Mouse (Mus musculus) liver, postnatal 0 days (tissue): Measurements from ENCODE around the gene Cbr2. TPM values are rescaled to one million over a fixed set of nuclear protein-coding genes. Genes with fewer than 3 reads are reported as not detected.

Experiments
- ATAC-seq: fragments of 200-750 bp; cut with Nextera tagmentation; 2 replicates; pipeline ENCODE4 v1.8.0; 2017; ENCODE audit warnings: mild to moderate bottlenecking, moderate library complexity
- DNase-seq: peaks from one replicate; pipeline ENCODE4 v3.0.0-alpha.2; 2016
- H3K27ac ChIP-seq: fragments of 300-500 bp; sonication (generic); 2 replicates; pipeline ENCODE4 v1.5.1; 2014; ENCODE audit warnings: antibody characterized with exemption, moderate library complexity, mild to moderate bottlenecking, low read depth
- H3K27me3 ChIP-seq: fragments of 300-500 bp; sonication (generic); 2 replicates; pipeline ENCODE4 v1.6.1; 2014; ENCODE audit warnings: low read length, control low read depth, mixed read lengths; ENCODE audit not compliant: insufficient read depth
- H3K36me3 ChIP-seq: fragments of 300-500 bp; sonication (generic); replicated peaks from 2 replicates; pipeline ENCODE4 v1.6.1; 2014; ENCODE audit warnings: mild to moderate bottlenecking, control low read depth, low read length, moderate library complexity, mixed read lengths; ENCODE audit not compliant: insufficient read depth
- H3K4me1 ChIP-seq: fragments of 300-500 bp; sonication (generic); 2 replicates; pipeline ENCODE4 v1.6.1; 2014; ENCODE audit warnings: antibody characterized with exemption, mild to moderate bottlenecking, control low read depth; ENCODE audit not compliant: insufficient read depth
- H3K4me2 ChIP-seq: fragments of 300-500 bp; sonication (generic); 2 replicates; pipeline ENCODE4 v1.6.1; 2014; ENCODE audit warnings: low read depth, mild to moderate bottlenecking, low read length, moderate library complexity, mixed read lengths
- H3K4me3 ChIP-seq: fragments of 300-500 bp; sonication (generic); 2 replicates; pipeline ENCODE4 v1.5.1; 2014; ENCODE audit warnings: low read depth, low read length
- H3K9ac ChIP-seq: fragments of 300-500 bp; sonication (generic); replicated peaks from 2 replicates; pipeline ENCODE4 v1.6.1; 2014; ENCODE audit warnings: mild to moderate bottlenecking, moderate library complexity
- H3K9me3 ChIP-seq: fragments of 300-500 bp; sonication (generic); 2 replicates; pipeline ENCODE4 v1.6.1; 2016; ENCODE audit warnings: mild to moderate bottlenecking, control low read depth, low read length, mixed read lengths
- CTCF ChIP-seq: sonication (generic); IDR thresholded peaks from 2 replicates; pipeline ENCODE4 v1.5.1; 2016; ENCODE audit warnings: antibody characterized with exemption, low read depth
- EP300 ChIP-seq: IDR thresholded peaks from 2 replicates; pipeline ENCODE4 v1.6.1; 2016; ENCODE audit warnings: antibody characterized with exemption, low read depth, mild to moderate bottlenecking
- WGBS: fragments of 180-500 bp; shearing (Covaris S2); extraction: QIAGEN DNeasy Blood & Tissue Kit; methylation state at CpG from one replicate; pipeline ENCODE4 v1.1.7; 2014; ENCODE audit not compliant: insufficient replicate concordance; 5-methylcytosine and 5-hydroxymethylcytosine counted together
- polyA plus RNA-seq: library from polyadenylated mRNA; unstranded; fragments of >200 nt; fragmentation: Nextera tagmentation; extraction: Ambion mirVana; gene quantifications from 2 replicates; pipeline ENCODE4 v1.2.1, GENCODE M21; 2015

The Cbr2 gene
- polyA plus RNA-seq, 1 experiment from 2014 or later = 0.26 TPM

DNA sequence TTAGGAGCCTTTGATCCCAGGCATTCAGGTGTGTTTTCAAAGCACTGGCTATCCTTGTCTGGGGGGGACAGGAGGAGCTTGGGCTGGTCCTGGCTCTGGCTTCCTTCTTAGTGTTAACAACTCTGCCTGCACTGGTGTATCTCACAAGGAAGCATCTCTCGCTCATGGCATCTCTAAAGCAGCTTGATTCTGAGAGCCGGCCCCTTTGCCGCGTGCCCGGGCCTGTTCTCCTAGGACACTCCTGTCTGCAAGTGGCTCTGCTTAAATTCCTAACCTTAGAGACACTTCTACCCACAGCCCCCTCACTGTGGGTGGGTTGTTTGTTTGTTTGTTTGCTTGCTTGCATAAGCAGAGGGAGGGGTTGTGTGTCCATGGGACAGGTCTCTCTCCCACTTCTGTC is 23.9 kb downstream of the Cbr2 start:
- no peak overlapping the region for H3K9ac ChIP-seq
- H3K27ac ChIP-seq = no peak overlapping the region
- no peak for TF ChIP-seq EP300
- TF ChIP-seq CTCF = no peak
- H3K4me1 ChIP-seq = peaks cover 2% of the 10 kb centered on the region
- H3K4me3 ChIP-seq = no peak overlapping the region
- H3K4me2 ChIP-seq = no peak overlapping the region
- DNase-seq (no peak), ATAC-seq (no peak)
- peaks cover 14% of the 10 kb centered on the region; the same call in 1 of the 2 replicates for H3K36me3 ChIP-seq
- H3K27me3 ChIP-seq = no peaks in the 10 kb centered on the region
- no peaks in the 10 kb centered on the region for H3K9me3 ChIP-seq
- 69% methylated on average over 5 of the region's 5 CpGs for WGBS

DNA sequence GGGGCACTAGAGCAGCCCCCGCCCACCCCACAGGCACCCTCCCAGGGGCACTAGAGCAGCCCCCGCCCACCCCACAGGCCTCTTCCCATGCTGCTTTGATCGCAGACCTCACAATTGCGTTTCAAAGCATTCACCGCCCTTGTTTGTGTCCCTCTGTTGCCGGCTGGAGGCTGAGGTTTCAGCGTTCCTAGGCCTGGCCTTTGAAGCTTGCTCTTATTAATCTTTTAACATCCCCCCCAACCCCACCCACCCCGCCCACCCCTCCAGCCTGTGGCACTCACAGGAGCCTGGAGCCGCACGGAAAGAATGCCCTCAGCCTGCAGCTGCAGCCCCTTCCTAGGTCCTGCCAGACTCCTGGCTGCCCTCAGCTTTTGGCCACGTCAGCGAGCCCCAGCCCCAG is 24.7 kb downstream of the Cbr2 start:
- WGBS = 69% methylated on average over 11 of the region's 12 CpGs
- Histone ChIP-seq H3K9me3 (no peaks in the 10 kb centered on the region), H3K27me3 (no peaks in the 10 kb centered on the region), H3K36me3 (peaks cover 16% of the 10 kb centered on the region; the same call in 1 of the 2 replicates), H3K4me3 (no peak overlapping the region), H3K9ac (no peak overlapping the region), H3K27ac (no peak overlapping the region), H3K4me2 (no peak overlapping the region), H3K4me1 (no peaks in the 10 kb centered on the region)
- no peak for ATAC-seq
- no peak for DNase-seq
- no peak for TF ChIP-seq EP300
- no peak for TF ChIP-seq CTCF

DNA sequence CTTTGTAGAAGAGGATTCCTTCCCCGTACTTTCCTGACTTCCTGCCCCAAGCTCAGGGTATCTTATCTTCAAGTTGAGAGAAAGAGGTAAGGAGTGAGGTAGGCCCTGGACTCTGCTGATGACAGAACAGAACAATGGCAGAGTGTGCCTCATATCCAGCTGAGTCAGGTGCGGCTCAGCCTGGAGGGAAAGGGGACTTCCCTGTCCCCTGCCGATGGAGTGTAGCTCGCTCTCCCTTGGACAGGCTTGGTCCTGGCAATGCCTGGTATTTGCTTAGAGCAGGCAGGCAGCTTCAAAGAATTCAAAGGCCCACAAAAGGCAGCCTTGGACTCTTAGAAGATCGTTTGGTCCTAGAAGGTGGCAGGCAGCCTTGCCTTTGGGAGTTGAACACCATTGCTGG is 25.8 kb downstream of the Cbr2 start:
- 64% methylated on average over 5 of the region's 5 CpGs for WGBS
- H3K4me3 ChIP-seq = no peak overlapping the region
- no peak overlapping the region for H3K27ac ChIP-seq
- H3K9ac ChIP-seq = no peak overlapping the region
- no peaks in the 10 kb centered on the region for H3K27me3 ChIP-seq
- H3K4me2 ChIP-seq = no peak overlapping the region
- no peak for DNase-seq
- H3K4me1 ChIP-seq = no peaks in the 10 kb centered on the region
- TF ChIP-seq CTCF = no peak
- no peak for TF ChIP-seq EP300
- H3K9me3 ChIP-seq = no peaks in the 10 kb centered on the region
- no peak for ATAC-seq
- peaks cover 15% of the 10 kb centered on the region; the same call in 1 of the 2 replicates for H3K36me3 ChIP-seq

DNA sequence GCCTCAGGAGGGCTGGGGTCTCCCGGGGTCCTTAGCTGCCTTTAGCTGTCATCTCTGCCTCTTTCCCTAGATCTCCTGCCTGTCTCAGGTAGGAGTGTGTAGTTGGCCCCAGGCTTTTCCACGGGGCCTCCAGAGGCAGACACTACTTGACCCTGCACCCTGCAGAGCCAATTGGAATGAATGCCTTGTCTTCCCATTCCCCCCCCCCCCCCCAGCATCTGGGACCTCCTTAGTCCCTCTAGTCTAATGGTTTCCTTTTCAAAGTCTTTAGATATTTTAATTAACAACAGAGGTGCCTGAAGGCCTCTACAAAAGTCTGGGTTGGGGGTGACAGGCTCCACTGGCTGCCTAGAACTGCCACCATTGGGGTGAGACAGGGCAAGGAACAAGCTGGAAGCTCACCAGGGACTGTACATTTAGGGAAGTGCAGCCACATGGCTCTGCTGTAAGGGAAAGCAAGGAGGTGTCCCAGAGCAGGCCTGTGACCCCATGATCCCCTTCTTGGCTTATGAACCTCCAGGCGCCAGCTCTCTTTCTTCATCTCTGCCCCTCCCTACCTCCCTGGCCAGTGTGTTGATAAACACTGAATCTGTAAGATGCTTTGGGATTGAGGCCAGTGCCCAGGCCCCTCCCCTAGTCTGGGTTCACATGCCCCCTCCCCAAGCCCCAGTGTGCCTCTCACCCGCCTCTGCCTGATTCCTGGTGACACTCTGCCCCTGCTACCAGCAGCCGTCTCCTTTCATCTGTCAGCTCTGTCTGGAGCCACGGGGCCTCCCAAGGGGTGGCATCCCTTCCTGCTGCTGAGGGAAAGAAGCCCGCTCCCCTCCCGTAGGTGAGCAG is 27.2 kb downstream of the Cbr2 start:
- H3K27ac ChIP-seq = no peak overlapping the region
- 65% methylated on average over 8 of the region's 8 CpGs for whole genome bisulfite sequencing
- peaks cover 14% of the 10 kb centered on the region; the same call in 1 of the 2 replicates for H3K36me3 ChIP-seq
- TF ChIP-seq CTCF = no peak
- TF ChIP-seq EP300 = no peak
- ATAC-seq (no peak), DNase-seq (no peak)
- no peaks in the 10 kb centered on the region for H3K4me1 ChIP-seq
- H3K4me3 ChIP-seq = no peak overlapping the region
- no peak overlapping the region for H3K4me2 ChIP-seq
- H3K9ac ChIP-seq = no peak overlapping the region
- H3K9me3 ChIP-seq = no peaks in the 10 kb centered on the region
- no peaks in the 10 kb centered on the region for H3K27me3 ChIP-seq

DNA sequence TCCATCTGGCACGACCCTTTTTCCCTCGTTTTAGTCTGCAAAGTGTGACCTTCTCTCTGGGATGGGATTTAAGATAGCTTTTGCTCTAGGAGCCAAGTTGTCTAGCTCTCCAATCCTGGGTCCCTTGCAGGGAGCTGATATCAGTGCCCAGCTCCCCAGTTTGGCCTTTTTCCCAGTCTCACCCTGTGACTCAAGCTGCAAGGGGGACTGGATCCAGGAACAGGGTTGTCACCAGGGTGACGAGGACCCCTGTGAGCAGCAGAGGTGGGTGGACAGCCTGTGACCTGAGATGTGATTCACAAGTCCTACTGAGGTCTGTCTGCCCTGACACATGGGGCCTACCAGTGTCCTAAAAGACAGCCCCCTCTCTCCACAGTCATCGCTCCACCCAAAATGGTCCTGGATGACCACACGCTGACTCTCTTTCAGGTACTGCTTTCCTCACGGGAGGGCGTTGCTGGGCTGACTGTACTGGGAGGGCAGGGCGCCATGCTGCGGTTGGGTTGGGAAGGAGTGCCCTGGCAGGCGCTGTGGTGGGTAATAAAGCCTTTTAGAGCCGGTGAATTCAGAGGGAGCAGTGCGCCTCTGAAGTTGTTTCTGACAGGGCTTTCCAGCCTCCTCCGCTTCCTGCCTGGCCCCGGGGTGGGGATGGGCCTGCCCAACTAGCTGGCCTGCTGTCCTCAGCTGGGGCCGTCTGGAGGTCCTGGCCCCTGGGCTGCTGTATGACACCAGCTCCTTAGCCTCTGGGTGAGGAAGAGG is 28.0 kb downstream of the Cbr2 start:
- no peak overlapping the region for H3K9ac ChIP-seq
- DNase-seq = no peak
- WGBS = 75% methylated on average over 15 of the region's 15 CpGs
- no peak for ATAC-seq
- H3K9me3 ChIP-seq = no peaks in the 10 kb centered on the region
- no peak for TF ChIP-seq EP300
- TF ChIP-seq CTCF = no peak
- no peak overlapping the region for H3K27ac ChIP-seq
- H3K4me1 ChIP-seq = no peaks in the 10 kb centered on the region
- no peaks in the 10 kb centered on the region for H3K27me3 ChIP-seq
- H3K4me3 ChIP-seq = no peak overlapping the region
- peaks cover 9% of the 10 kb centered on the region; the same call in 1 of the 2 replicates for H3K36me3 ChIP-seq
- no peak overlapping the region for H3K4me2 ChIP-seq

DNA sequence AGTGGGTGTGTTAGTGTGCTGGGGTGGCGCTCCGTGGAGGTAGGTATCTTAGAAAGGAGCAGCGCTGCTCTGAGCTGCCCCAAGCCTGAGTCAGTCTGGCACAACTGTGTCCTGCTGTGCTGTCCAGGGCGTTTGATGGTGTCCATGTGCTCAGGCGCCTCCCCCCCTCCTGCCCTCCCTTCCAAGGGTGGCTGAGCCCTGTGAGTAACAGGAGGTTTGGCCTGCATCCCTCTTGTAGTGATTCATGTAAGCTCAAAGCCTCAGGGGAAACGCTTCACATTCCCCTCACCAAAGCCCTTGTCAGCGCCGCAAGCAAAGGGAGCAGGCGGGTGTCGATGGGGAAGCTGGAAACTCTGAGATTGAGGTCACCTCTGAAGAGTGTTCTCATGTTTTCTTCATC is 34.2 kb downstream of the Cbr2 start:
- H3K36me3 ChIP-seq = peaks cover 18% of the 10 kb centered on the region
- WGBS = 82% methylated on average over 10 of the region's 10 CpGs
- no peak for DNase-seq

More for the DNA sequence above, 34.2 kb downstream of the Cbr2 start:
- H3K9me3 ChIP-seq = no peaks in the 10 kb centered on the region
- H3K4me2 ChIP-seq = no peak overlapping the region
- H3K9ac ChIP-seq = no peak overlapping the region
- H3K27me3 ChIP-seq = no peaks in the 10 kb centered on the region
- H3K4me1 ChIP-seq = no peaks in the 10 kb centered on the region
- no peak overlapping the region for H3K4me3 ChIP-seq
- no peak for ATAC-seq
- no peak overlapping the region for H3K27ac ChIP-seq
- no peak for TF ChIP-seq CTCF
- TF ChIP-seq EP300 = no peak
